In the genomic region with DNA sequence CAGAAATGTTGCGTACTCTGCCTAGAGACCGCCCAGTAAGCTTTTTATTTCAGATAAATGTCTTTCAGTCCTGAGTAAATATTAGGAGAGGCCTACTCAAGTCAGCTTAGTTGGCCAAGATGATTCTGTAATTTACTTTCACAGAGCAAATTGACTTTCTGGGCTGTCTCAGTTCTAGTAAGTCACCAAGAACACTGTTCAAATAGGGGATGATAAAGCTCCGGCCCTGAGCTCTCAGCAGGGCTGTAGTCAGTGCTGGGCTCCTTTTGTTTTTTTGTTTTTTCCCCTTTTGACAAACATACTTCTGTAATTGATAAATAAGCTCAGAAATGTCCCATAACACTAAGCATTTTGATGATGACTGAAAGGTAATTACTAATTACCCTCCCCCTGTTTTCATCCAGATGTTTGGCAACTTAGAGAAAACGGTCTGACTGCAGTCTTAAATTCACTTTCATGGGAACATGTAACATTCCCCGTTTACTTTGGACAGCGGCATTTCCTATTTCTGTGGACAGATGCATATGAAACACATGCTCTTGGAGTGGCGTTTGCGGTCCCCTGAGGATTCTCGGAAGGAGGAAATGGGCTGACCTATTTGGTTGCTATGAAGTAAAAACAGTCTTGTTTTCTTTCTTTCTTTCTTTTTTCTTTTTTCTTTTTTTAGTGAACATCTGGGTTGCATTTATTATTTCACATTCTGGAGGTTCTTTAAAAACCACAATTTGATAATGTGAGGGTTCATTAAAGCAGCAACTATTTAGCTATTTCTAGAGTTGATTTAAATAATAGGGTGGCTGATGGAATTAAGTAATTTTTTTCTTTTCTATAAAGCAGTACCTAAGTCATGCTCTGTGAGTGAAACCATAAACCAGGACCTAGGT, we compare ENCODE assay signal across 8 mouse cellular contexts. TPM values are rescaled to one million over a fixed set of nuclear protein-coding genes. Genes with fewer than 3 reads are reported as not detected.
DNase-seq lines count a peak whose midpoint lies in the region; ATAC-seq and TF ChIP-seq lines count a peak whose summit lies in the region.

No protein-coding gene starts in this region.

- peak overlapping the region; percentile 44 for H3K27ac ChIP-seq in kidney, adult 2 months (ENCODE audit: insufficient read depth, low read depth, low read length)
- peak overlapping the region; percentile 79 for H3K27ac ChIP-seq in kidney, postnatal 0 days
- H3K27ac ChIP-seq in midbrain, embryonic 16.5 days (ENCODE audit: low read length), result 0 out of 2 replicates have a peak overlapping the region, but pooled peaks have one; percentile 7

- peak overlapping the region; percentile 17; the same call in 1 of the 2 replicates for H3K4me2 ChIP-seq in kidney, postnatal 0 days (ENCODE audit: low read length)
- no peak overlapping the region for H3K4me2 ChIP-seq in midbrain, embryonic 16.5 days (ENCODE audit: low read length)

- no peak for TF ChIP-seq CTCF in kidney, adult 2 months (conservative IDR thresholded peaks at IDR 0.05; ENCODE audit: insufficient read depth, insufficient read length, low read depth, low read length)
- no peak for TF ChIP-seq CTCF in kidney, postnatal 0 days (IDR thresholded peaks at IDR 0.05; ENCODE audit: low read depth)

- H3K4me1 ChIP-seq in kidney, adult 2 months (ENCODE audit: control insufficient read depth, insufficient read depth, low read length), result peaks cover 20% of the 10 kb centered on the region
- H3K4me1 ChIP-seq in kidney, postnatal 0 days (replicated peaks; ENCODE audit: insufficient read depth, low read length), result peaks cover 47% of the 10 kb centered on the region
- peaks cover 10% of the 10 kb centered on the region for H3K4me1 ChIP-seq in midbrain, embryonic 16.5 days (ENCODE audit: control insufficient read depth, insufficient read depth, low read length)

- no peaks in the 10 kb centered on the region for H3K27me3 ChIP-seq in kidney, adult 2 months (replicated peaks; ENCODE audit: control insufficient read depth, insufficient read depth, low read length)
- no peaks in the 10 kb centered on the region for H3K27me3 ChIP-seq in kidney, postnatal 0 days (ENCODE audit: insufficient read depth, low read length)
- no peaks in the 10 kb centered on the region for H3K27me3 ChIP-seq in midbrain, embryonic 16.5 days (ENCODE audit: control insufficient read depth, insufficient read depth, low read depth, low read length)

- H3K9ac ChIP-seq in kidney, postnatal 0 days (ENCODE audit: low read depth, low read length), result no peak overlapping the region
- H3K9ac ChIP-seq in midbrain, embryonic 16.5 days (ENCODE audit: low read depth, low read length), result no peak overlapping the region

- DNase-seq in kidney, adult 2 months, result peak; percentile 77
- no peak for DNase-seq in kidney, adult 11 months
- DNase-seq in heart, adult 18-20 months, result peak; percentile 81 to 91
- DNase-seq in kidney, postnatal 0 days (ENCODE audit: low spot score), result peak; percentile 96
- DNase-seq in cerebellum, adult 9-10 months, result no peak
- no peak for DNase-seq in thymus, postnatal 36 days

- H3K36me3 ChIP-seq in kidney, adult 2 months (ENCODE audit: control insufficient read depth, insufficient read depth, low read length), result no peaks in the 10 kb centered on the region
- no peaks in the 10 kb centered on the region for H3K36me3 ChIP-seq in kidney, postnatal 0 days (ENCODE audit: insufficient read depth, low read length)
- no peaks in the 10 kb centered on the region for H3K36me3 ChIP-seq in midbrain, embryonic 16.5 days (ENCODE audit: control insufficient read depth, insufficient read depth, low read length)

- WGBS in kidney, adult 2 months, result 57% methylated on average over 9 of the region's 9 CpGs
- WGBS in kidney, postnatal 0 days, result 42% methylated on average over 9 of the region's 9 CpGs
- WGBS in midbrain, embryonic 16.5 days, result 65% methylated on average over 9 of the region's 9 CpGs

- ATAC-seq in kidney, postnatal 0 days (replicated peaks; ENCODE audit: low FRiP score, low read depth), result no peak
- ATAC-seq in midbrain, embryonic 16.5 days, result no peak
- ATAC-seq in erythroid progenitor cell, adult 5-6 weeks (replicated peaks; ENCODE audit: low FRiP score, poor library complexity, severe bottlenecking), result no peak

- H3K9me3 ChIP-seq in kidney, postnatal 0 days (replicated peaks; ENCODE audit: low read length), result no peaks in the 10 kb centered on the region
- no peaks in the 10 kb centered on the region for H3K9me3 ChIP-seq in midbrain, embryonic 16.5 days (replicated peaks; ENCODE audit: control insufficient read depth, low read length, poor library complexity, severe bottlenecking)

- H3K4me3 ChIP-seq in kidney, adult 2 months (ENCODE audit: insufficient read depth, low read depth, low read length), result no peak overlapping the region
- H3K4me3 ChIP-seq in kidney, postnatal 0 days (replicated peaks; ENCODE audit: low read depth, low read length), result no peak overlapping the region
- H3K4me3 ChIP-seq in midbrain, embryonic 16.5 days (ENCODE audit: low read depth, low read length), result no peak overlapping the region

- no peak for TF ChIP-seq POLR2A in kidney, adult 2 months (IDR thresholded peaks at IDR 0.05; ENCODE audit: low read depth, low read length)

RNA-seq across cellular contexts. Expression of a gene that starts 10.7 kb away (rescaled TPM):
- polyA plus RNA-seq in kidney, adult 2 months (2012; rRNA removed), result 22.8 and 25.0 TPM in 2 replicates
- 10 to 100 TPM; 33.5 to 39.6 TPM for total RNA-seq in heart, adult 18-20 months (2021)
- 74.3 and 76.7 TPM in 2 replicates for polyA plus RNA-seq in kidney, postnatal 0 days (2015; fragmentation: Nextera tagmentation; extraction: Ambion mirVana)
- 40.2 and 40.7 TPM in 2 replicates for polyA plus RNA-seq in midbrain, embryonic 16.5 days (2015; fragmentation: Nextera tagmentation; extraction: Ambion mirVana)
- total RNA-seq in erythroid progenitor cell, adult 5-6 weeks (2015; ENCODE audit: low replicate concordance), result 42.2 and 63.7 TPM in 2 replicates
- 53.3 and 72.6 TPM in 2 replicates for total RNA-seq in erythroid progenitor cell, adult 5-6 weeks (2017; ENCODE audit: low replicate concordance)

Comparison
In these comparisons a context has a peak if more than half of its experiments do, and no peak if none do; other contexts are left out.
1. DNase-seq: peak in kidney, adult 2 months (single experiment), heart, adult 18-20 months (2 of 2) and kidney, postnatal 0 days (single experiment); none in kidney, adult 11 months (single experiment), cerebellum, adult 9-10 months (single experiment) and thymus, postnatal 36 days (0 of 2).
2. H3K27ac ChIP-seq: peak in every context shown above with its lines; median percentile 79 in kidney, postnatal 0 days; 44 in kidney, adult 2 months; 7 in midbrain, embryonic 16.5 days.